Mouse (Mus musculus) CH12.LX (cell line): ENCODE results near the gene Klk11. TPM values are rescaled to one million over a fixed set of nuclear protein-coding genes. Genes with fewer than 3 reads are reported as not detected.

Experiments used
- DNase-seq: peaks from one replicate; pipeline ENCODE4 v3.0.0-alpha.2; 2013; ENCODE audit errors: extremely low read depth
- H3K27ac ChIP-seq: 2 replicates; pipeline ENCODE4 v1.5.1; 2012; ENCODE audit warnings: low read depth, mild to moderate bottlenecking, control low read depth, moderate library complexity; ENCODE audit not compliant: insufficient read depth
- H3K27me3 ChIP-seq: replicated peaks from 2 replicates; pipeline ENCODE3; 2012; ENCODE audit warnings: inconsistent platforms
- H3K36me3 ChIP-seq, 2 experiments: replicated peaks in 1 of 2; 2 replicates each; pipeline versions ENCODE3 to v1.6.1; 2012; ENCODE audit warnings: inconsistent platforms in 1 of 2, low read length in 1 of 2, mild to moderate bottlenecking in 1 of 2, mixed read lengths in 1 of 2, moderate library complexity in 1 of 2; ENCODE audit not compliant: control insufficient read depth in 1 of 2, insufficient read depth in 1 of 2
- H3K4me1 ChIP-seq, 2 experiments: 2 replicates each; pipeline ENCODE4 v1.6.1; 2012; ENCODE audit warnings: inconsistent platforms in 1 of 2, moderate library complexity in 1 of 2; ENCODE audit not compliant: insufficient read depth in 2 of 2, control insufficient read depth in 1 of 2
- H3K4me2 ChIP-seq: 2 replicates; pipeline ENCODE4 v1.6.1; 2012; ENCODE audit warnings: low read depth, mild to moderate bottlenecking, control low read depth; ENCODE audit not compliant: poor library complexity, insufficient read depth, severe bottlenecking
- H3K4me3 ChIP-seq, 3 experiments: fragments of 150-350 bp in 1 of 3; sonication (generic) in 1 of 3; replicated peaks in 1 of 3; 2 replicates each; pipeline versions ENCODE3 to v1.5.1; 2011 to 2012; ENCODE audit warnings: low read depth in 2 of 3, low read length in 2 of 3, mild to moderate bottlenecking in 2 of 3, moderate library complexity in 2 of 3, control low read depth in 1 of 3, improper control_type of control experiment in 1 of 3, inconsistent platforms in 1 of 3, mixed read lengths in 1 of 3; ENCODE audit not compliant: poor library complexity in 1 of 3
- H3K79me2 ChIP-seq: replicated peaks from 2 replicates; pipeline ENCODE4 v1.6.1; 2012; ENCODE audit warnings: mild to moderate bottlenecking, moderate library complexity; ENCODE audit not compliant: control insufficient read depth, poor library complexity, insufficient read depth, severe bottlenecking; ENCODE audit errors: extremely low read depth
- H3K9ac ChIP-seq: 2 replicates; pipeline ENCODE4 v1.6.1; 2012; ENCODE audit warnings: low read depth, mild to moderate bottlenecking, control low read depth, moderate library complexity; ENCODE audit not compliant: insufficient read depth
- H3K9me3 ChIP-seq: replicated peaks from 2 replicates; pipeline ENCODE3; 2012; ENCODE audit warnings: low read length, inconsistent platforms, mixed read lengths
- BHLHE40 ChIP-seq: IDR thresholded peaks from 2 replicates; pipeline ENCODE4 v1.6.1; 2011; ENCODE audit warnings: mild to moderate bottlenecking, low read depth, low read length, improper control_type of control experiment
- CTCF ChIP-seq, 2 experiments: IDR thresholded peaks in 1 of 2; conservative IDR thresholded peaks in 1 of 2; 2 replicates each; pipeline ENCODE4 v1.5.1; 2011 to 2012; ENCODE audit warnings: low read depth in 2 of 2, low read length in 2 of 2, improper control_type of control experiment in 1 of 2, inconsistent platforms in 1 of 2, mild to moderate bottlenecking in 1 of 2, moderate library complexity in 1 of 2
- ELF1 ChIP-seq: IDR thresholded peaks from 2 replicates; pipeline ENCODE4 v1.6.1; 2014; ENCODE audit warnings: low read depth, mild to moderate bottlenecking, inconsistent platforms, low read length, improper control_type of control experiment
- ETS1 ChIP-seq: conservative IDR thresholded peaks from 2 replicates; pipeline ENCODE4 v1.6.1; 2012; ENCODE audit warnings: low read depth, mild to moderate bottlenecking, inconsistent platforms, low read length, improper control_type of control experiment, moderate library complexity
- GABPA ChIP-seq: IDR thresholded peaks from 2 replicates; pipeline ENCODE4 v1.6.1; 2012; ENCODE audit warnings: low read depth, low read length, improper control_type of control experiment, inconsistent platforms; ENCODE audit not compliant: insufficient replicate concordance
- IRF4 ChIP-seq: IDR thresholded peaks from 2 replicates; pipeline ENCODE4 v1.6.1; 2014; ENCODE audit warnings: low read depth, mild to moderate bottlenecking, inconsistent platforms, low read length, improper control_type of control experiment
- KAT2A ChIP-seq: IDR thresholded peaks from 2 replicates; pipeline ENCODE4 v1.6.1; 2012; ENCODE audit warnings: low read length, improper control_type of control experiment, inconsistent platforms; ENCODE audit not compliant: insufficient replicate concordance
- MAZ ChIP-seq: IDR thresholded peaks from 2 replicates; pipeline ENCODE4 v1.6.1; 2012; ENCODE audit warnings: low read depth, mild to moderate bottlenecking, inconsistent platforms, low read length, improper control_type of control experiment, moderate library complexity
- MEF2A ChIP-seq: IDR thresholded peaks from 2 replicates; pipeline ENCODE4 v1.6.1; 2014; ENCODE audit warnings: low read depth, mild to moderate bottlenecking, inconsistent platforms, low read length, improper control_type of control experiment, borderline replicate concordance
- MXI1 ChIP-seq: IDR thresholded peaks from 2 replicates; pipeline ENCODE4 v1.6.1; 2011; ENCODE audit warnings: mild to moderate bottlenecking, low read depth, low read length, improper control_type of control experiment
- NELFE ChIP-seq: IDR thresholded peaks from 2 replicates; pipeline ENCODE4 v1.6.1; 2011; ENCODE audit warnings: low read depth, low read length, improper control_type of control experiment
- NRF1 ChIP-seq: IDR thresholded peaks from 2 replicates; pipeline ENCODE4 v1.6.1; 2014; ENCODE audit warnings: low read depth, mild to moderate bottlenecking, inconsistent platforms, low read length, improper control_type of control experiment, moderate library complexity
- POLR2A ChIP-seq: IDR thresholded peaks from 2 replicates; pipeline ENCODE4 v1.6.1; 2011; ENCODE audit warnings: low read depth, mild to moderate bottlenecking, improper control_type of control experiment, low read length
- RAD21 ChIP-seq: IDR thresholded peaks from 2 replicates; pipeline ENCODE4 v1.6.1; 2011; ENCODE audit warnings: low read depth, mild to moderate bottlenecking, low read length, improper control_type of control experiment, moderate library complexity
- RCOR1 ChIP-seq: conservative IDR thresholded peaks from 2 replicates; pipeline ENCODE4 v1.6.1; 2012; ENCODE audit warnings: low read depth, mild to moderate bottlenecking, inconsistent platforms, low read length, improper control_type of control experiment
- SIN3A ChIP-seq: IDR thresholded peaks from 2 replicates; pipeline ENCODE4 v1.6.1; 2012; ENCODE audit warnings: low read length, improper control_type of control experiment, inconsistent platforms
- SMC3 ChIP-seq: IDR thresholded peaks from 2 replicates; pipeline ENCODE4 v1.6.1; 2011; ENCODE audit warnings: low read depth, low read length, improper control_type of control experiment
- TBP ChIP-seq: conservative IDR thresholded peaks from 2 replicates; pipeline ENCODE4 v1.6.1; 2011; ENCODE audit warnings: low read depth, low read length, improper control_type of control experiment
- TCF12 ChIP-seq: IDR thresholded peaks from 2 replicates; pipeline ENCODE4 v1.6.1; 2014; ENCODE audit warnings: low read depth, mild to moderate bottlenecking, inconsistent platforms, low read length, improper control_type of control experiment
- UBTF ChIP-seq: IDR thresholded peaks from 2 replicates; pipeline ENCODE4 v1.6.1; 2012; ENCODE audit warnings: low read depth, mild to moderate bottlenecking, inconsistent platforms, low read length, improper control_type of control experiment, moderate library complexity
- ZKSCAN1 ChIP-seq: IDR thresholded peaks from 2 replicates; pipeline ENCODE4 v1.6.1; 2012; ENCODE audit warnings: low read depth, inconsistent platforms, low read length, improper control_type of control experiment, borderline replicate concordance
- dilution Hi-C: fragments of 300-500 bp; cut with MboI; formaldehyde crosslinking; loops from 2 replicates; pipeline ENCODE4 v1.14.3; 2020; ENCODE audit warnings: low sequenced_read_pairs; ENCODE audit not compliant: extremely low pct_unique_long_range_greater_than_20kb, extremely low pct_ligation_motif_present
- in situ Hi-C: fragments of 300-500 bp; cut with MboI; formaldehyde crosslinking; loops from 3 replicates; pipeline ENCODE4 v1.14.3; 2019; ENCODE audit warnings: low sequenced_read_pairs, low pct_ligation_motif_present, low pct_unique_long_range_greater_than_20kb, mixed read lengths
- polyA plus RNA-seq: library from polyadenylated mRNA; unstranded; fragments of >175 nt; gene quantifications from 2 replicates; pipeline ENCODE4 v1.2.1, GENCODE M21; 2012; ENCODE audit warnings: low read depth; ENCODE audit not compliant: insufficient read length
- total RNA-seq, 2 experiments: library from RNA; depleted of rRNA; stranded (reverse); fragments of 300-350 nt in 1 of 2; fragments of >200 nt in 1 of 2; gene quantifications; 2 replicates each; pipeline ENCODE4 v1.2.3; 2012 to 2014

Gene Klk11
- total and polyA plus RNA-seq, 3 experiments, result not detected

- no peak for TF ChIP-seq GABPA
- TF ChIP-seq IRF4, result no peak; the same call in 1 of the 2 replicates
- peak; percentile 86 for TF ChIP-seq ELF1
- no peak for TF ChIP-seq UBTF
- TF ChIP-seq TCF12, result 0 out of 2 replicates have a peak, but pooled peaks have one; percentile 17
- TF ChIP-seq TBP, result no peak
- TF ChIP-seq ZKSCAN1, result no peak
- no peak for TF ChIP-seq MAZ
- TF ChIP-seq ETS1, result no peak
- no peak for TF ChIP-seq NELFE
These were observed 8.2 kb downstream of the Klk11 start (continued) for GRCm38 (mm10) chr7:43782275-43783265.

GRCm38 (mm10) chr7:43785286-43785685 is 10.9 kb downstream of the Klk11 start:
- peaks cover 5 to 7% of the 10 kb centered on the region in 2 experiments; a peak in 1 of 4 replicates for H3K4me1 ChIP-seq
- H3K9ac ChIP-seq, result no peak overlapping the region
- no peak overlapping the region for H3K4me2 ChIP-seq
- in situ Hi-C loops, result loop anchor here (25.0 kb wide), 1 partner anchor 298 kb away; the partner anchor contains the start of gene Iglon5
- no peak overlapping the region for H3K4me3 ChIP-seq
- H3K27me3 ChIP-seq, result peaks cover 78% of the 10 kb centered on the region
- H3K79me2 ChIP-seq, result no peaks in the 10 kb centered on the region
- TF ChIP-seq RAD21 (peak; percentile 12), CTCF (conservative IDR thresholded peaks at IDR 0.05 in 1 of 2, IDR thresholded peaks at IDR 0.05 in 1 of 2; ENCODE audit: low read depth in 2 of 2, low read length in 2 of 2) (peak in 1 of 2 experiments; percentile 44; a peak in 2 of 4 replicates), SMC3 (peak; percentile 10), NRF1 (no peak)
- H3K9me3 ChIP-seq, result no peaks in the 10 kb centered on the region
- dilution Hi-C loops, result no loop called here
- H3K27ac ChIP-seq, result no peak overlapping the region
- no peaks in the 10 kb centered on the region for H3K36me3 ChIP-seq
- DNase-seq, result no peak

GRCm38 (mm10) chr7:43788096-43788495 is 13.7 kb downstream of the Klk11 start:
- Histone ChIP-seq H3K9me3 (no peaks in the 10 kb centered on the region), H3K4me2 (no peak overlapping the region), H3K27me3 (peaks cover 75% of the 10 kb centered on the region), H3K4me3 (no peak overlapping the region), H3K9ac (no peak overlapping the region), H3K79me2 (no peaks in the 10 kb centered on the region), H3K4me1 (no peaks in the 10 kb centered on the region; a peak in 1 of 4 replicates), H3K36me3 (no peaks in the 10 kb centered on the region), H3K27ac (no peak overlapping the region)
- no peak for DNase-seq
- TF ChIP-seq KAT2A (no peak), ELF1 (no peak), BHLHE40 (no peak), SIN3A (no peak), MEF2A (no peak), MAZ (no peak), RCOR1 (no peak), MXI1 (no peak), ZKSCAN1 (no peak), POLR2A (no peak)
- in situ Hi-C loops, result loop anchor here (25.0 kb wide), 1 partner anchor 301 kb away; the partner anchor contains the start of gene Iglon5
- dilution Hi-C loops, result no loop called here
